Mouse (Mus musculus) limb, embryonic 14.5 days (tissue): ENCODE results near the gene Zfp148. TPM values are rescaled to one million over a fixed set of nuclear protein-coding genes. Genes with fewer than 3 reads are reported as not detected.
A peak's percentile ranks its signal among the peaks of the same experiment; 100 is the strongest.

ENCODE experiments used
- ATAC-seq: fragments of 200-750 bp; cut with Nextera tagmentation; 2 replicates; pipeline ENCODE4 v1.8.0; 2017; ENCODE audit warnings: low read depth, moderate number of reproducible peaks, moderate TSS enrichment; ENCODE audit not compliant: low FRiP score
- DNase-seq: peaks from one replicate; pipeline ENCODE4 v3.0.0-alpha.2; 2015; ENCODE audit warnings: low spot score
- H3K27ac ChIP-seq: fragments of 300-500 bp; sonication (generic); replicated peaks from 2 replicates; pipeline ENCODE4 v1.5.1; 2014; ENCODE audit warnings: low read depth, mild to moderate bottlenecking, low read length, moderate library complexity, mixed read lengths
- H3K27me3 ChIP-seq: fragments of 300-500 bp; sonication (generic); 2 replicates; pipeline ENCODE4 v1.6.1; 2014; ENCODE audit warnings: low read length, mixed read lengths; ENCODE audit not compliant: control insufficient read depth, insufficient read depth
- H3K36me3 ChIP-seq: fragments of 300-500 bp; sonication (generic); 2 replicates; pipeline ENCODE4 v1.6.1; 2014; ENCODE audit warnings: mild to moderate bottlenecking, low read length, moderate library complexity, mixed read lengths; ENCODE audit not compliant: control insufficient read depth, insufficient read depth
- H3K4me1 ChIP-seq: fragments of 300-500 bp; sonication (generic); 2 replicates; pipeline ENCODE4 v1.6.1; 2014; ENCODE audit warnings: antibody characterized with exemption, low read length, mixed read lengths; ENCODE audit not compliant: control insufficient read depth, insufficient read depth
- H3K4me2 ChIP-seq: fragments of 300-500 bp; sonication (generic); replicated peaks from 2 replicates; pipeline ENCODE4 v1.6.1; 2014; ENCODE audit warnings: low read depth, mild to moderate bottlenecking, low read length, moderate library complexity; ENCODE audit not compliant: severe bottlenecking
- H3K4me3 ChIP-seq: fragments of 300-500 bp; sonication (generic); replicated peaks from 2 replicates; pipeline ENCODE4 v1.5.1; 2014; ENCODE audit warnings: low read length
- H3K9ac ChIP-seq: fragments of 300-500 bp; sonication (generic); 2 replicates; pipeline ENCODE4 v1.6.1; 2014; ENCODE audit warnings: mild to moderate bottlenecking, low read depth, low read length, moderate library complexity; ENCODE audit not compliant: severe bottlenecking
- H3K9me3 ChIP-seq: fragments of 300-500 bp; sonication (generic); 2 replicates; pipeline ENCODE4 v1.6.1; 2016; ENCODE audit warnings: low read length; ENCODE audit not compliant: control insufficient read depth
- POLR2A ChIP-seq: fragments of 200-500 bp; IDR thresholded peaks from 2 replicates; pipeline ENCODE4 v1.8.0; 2012; ENCODE audit warnings: inconsistent platforms, mild to moderate bottlenecking, moderate library complexity, borderline replicate concordance; ENCODE audit not compliant: insufficient read depth, insufficient read length; ENCODE audit errors: extremely low read depth
- WGBS: fragments of 180-500 bp; shearing (Covaris S2); extraction: QIAGEN DNeasy Blood & Tissue Kit; methylation state at CpG from one replicate; pipeline ENCODE4 v1.1.7; 2014; 5-methylcytosine and 5-hydroxymethylcytosine counted together
- polyA plus RNA-seq, 2 experiments: library from polyadenylated mRNA; depleted of rRNA in 1 of 2; stranded (reverse) in 1 of 2; unstranded in 1 of 2; fragments of >200 nt; fragmentation: Nextera tagmentation in 1 of 2; extraction: Ambion mirVana in 1 of 2; gene quantifications; 2 replicates each; pipeline versions ENCODE4 v1.2.1 to v1.2.3; 2012 to 2014

Gene Zfp148
- polyA plus RNA-seq, 2 experiments: 26.6 to 50.2 TPM

DNA sequence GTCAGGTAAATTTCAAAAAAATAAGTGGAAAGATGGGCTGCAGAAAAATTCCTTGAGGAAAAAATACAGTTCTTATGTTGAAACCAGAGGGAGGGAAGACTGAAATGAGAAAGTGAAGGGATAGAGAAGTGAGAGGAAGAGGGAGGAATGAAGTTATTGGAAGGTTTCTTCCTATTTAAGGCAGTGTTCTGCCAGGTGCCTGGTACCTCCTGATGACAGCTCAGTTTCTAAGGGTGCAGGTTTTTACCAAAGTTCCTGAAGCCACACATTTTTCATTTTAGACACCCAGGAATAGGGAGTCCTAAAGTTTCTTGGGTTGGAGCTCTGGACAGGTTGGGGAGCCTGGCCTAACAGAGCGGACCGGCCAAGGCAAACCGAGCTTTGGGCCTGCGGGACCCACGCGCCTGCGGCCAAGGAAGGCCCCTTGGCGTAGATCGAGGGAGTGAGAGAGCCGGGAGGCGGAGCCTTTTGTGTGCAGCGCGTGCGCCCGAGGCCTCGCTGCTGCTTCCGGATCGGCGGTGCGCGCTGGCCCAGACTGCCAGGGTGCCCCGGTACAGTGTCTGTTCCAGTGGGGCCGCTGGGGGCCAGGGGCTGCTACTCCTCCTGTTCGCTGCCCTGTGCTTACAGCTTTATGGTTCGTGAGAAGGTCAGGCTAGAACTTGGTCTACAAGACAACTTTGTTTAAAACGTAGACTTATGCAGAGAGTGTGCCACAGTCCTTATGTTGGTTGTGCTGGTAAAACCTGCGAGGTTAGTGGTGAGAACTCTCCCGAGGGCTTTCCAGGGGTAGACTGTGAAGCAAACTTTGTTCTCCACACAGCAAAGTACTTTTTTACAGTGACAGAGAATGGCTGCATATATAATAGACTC lies 19.5 kb downstream of the Zfp148 start:
- peak overlapping the region; percentile 80 for H3K27ac ChIP-seq
- H3K4me1 ChIP-seq: peaks cover 29% of the 10 kb centered on the region
- peak overlapping the region; percentile 42 for H3K4me3 ChIP-seq
- H3K9me3 ChIP-seq: no peaks in the 10 kb centered on the region
- no peak for TF ChIP-seq POLR2A
- DNase-seq (peak; percentile 68), ATAC-seq (peak; percentile 63; the same call in 1 of the 2 replicates)
- H3K4me2 ChIP-seq: peak overlapping the region; percentile 72
- peak overlapping the region; percentile 59 for H3K9ac ChIP-seq
- WGBS: 1% methylated on average over 28 of the region's 28 CpGs
- H3K27me3 ChIP-seq: no peaks in the 10 kb centered on the region
- no peaks in the 10 kb centered on the region for H3K36me3 ChIP-seq

- Histone ChIP-seq H3K36me3 (no peaks in the 10 kb centered on the region), H3K4me2 (no peak overlapping the region), H3K9ac (no peak overlapping the region), H3K27ac (no peak overlapping the region), H3K9me3 (no peaks in the 10 kb centered on the region), H3K4me3 (no peak overlapping the region), H3K4me1 (peaks cover 29% of the 10 kb centered on the region), H3K27me3 (no peaks in the 10 kb centered on the region)
- WGBS: 64% methylated on average over 4 of the region's 4 CpGs
- ATAC-seq (no peak), DNase-seq (no peak)
- TF ChIP-seq POLR2A: no peak
Observed at GRCm38 (mm10) chr16:33400943-33401342, 20.3 kb downstream of the Zfp148 start.

- Histone ChIP-seq H3K4me1 (peaks cover 29% of the 10 kb centered on the region), H3K9me3 (no peaks in the 10 kb centered on the region), H3K9ac (no peak overlapping the region), H3K36me3 (no peaks in the 10 kb centered on the region), H3K27ac (no peak overlapping the region), H3K27me3 (no peaks in the 10 kb centered on the region), H3K4me2 (no peak overlapping the region), H3K4me3 (no peak overlapping the region)
- ATAC-seq: no peak
- 77% methylated on average over 2 of the region's 2 CpGs for WGBS
- no peak for TF ChIP-seq POLR2A
- DNase-seq: no peak
Observed at GRCm38 (mm10) chr16:33403258-33403657, 22.6 kb downstream of the Zfp148 start.

GRCm38 (mm10) chr16:33404055-33404454 lies 23.4 kb downstream of the Zfp148 start:
- no peak overlapping the region for H3K9ac ChIP-seq
- H3K4me2 ChIP-seq: no peak overlapping the region
- H3K4me1 ChIP-seq: peaks cover 28% of the 10 kb centered on the region
- no peak for TF ChIP-seq POLR2A
- H3K4me3 ChIP-seq: no peak overlapping the region
- 80% methylated on average over 3 of the region's 3 CpGs for WGBS
- H3K27me3 ChIP-seq: no peaks in the 10 kb centered on the region
- H3K36me3 ChIP-seq: no peaks in the 10 kb centered on the region
- H3K9me3 ChIP-seq: no peaks in the 10 kb centered on the region
- DNase-seq: no peak
- ATAC-seq: no peak
- no peak overlapping the region for H3K27ac ChIP-seq

GRCm38 (mm10) chr16:33405487-33405886 lies 24.9 kb downstream of the Zfp148 start:
- no peak for TF ChIP-seq POLR2A
- Histone ChIP-seq H3K4me3 (no peak overlapping the region), H3K27ac (no peak overlapping the region), H3K4me1 (peaks cover 16% of the 10 kb centered on the region), H3K9ac (no peak overlapping the region), H3K27me3 (no peaks in the 10 kb centered on the region), H3K4me2 (no peak overlapping the region), H3K36me3 (no peaks in the 10 kb centered on the region), H3K9me3 (no peaks in the 10 kb centered on the region)
- ATAC-seq: no peak
- no peak for DNase-seq
- 86% methylated on average over 4 of the region's 4 CpGs for WGBS
